Mouse (Mus musculus) adrenal gland, adult 8-10 months (tissue): ENCODE measurements around the gene Il2rb. TPM values are rescaled to one million over a fixed set of nuclear protein-coding genes. Genes with fewer than 3 reads are reported as not detected.

Experiments
- DNase-seq: peaks from one replicate; pipeline ENCODE4 v3.0.0; 2022
- total RNA-seq, 4 experiments: library from RNA; stranded (reverse); gene quantifications; 2 replicates each; pipeline ENCODE4 v1.2.4; 2022

Gene Il2rb
- total RNA-seq, 4 experiments from 2014 or later, result 1.2 to 2.7 (median 1.9) TPM

- no peak for DNase-seq
Measured at GRCm38 (mm10) chr15:78480991-78481390, 14.1 kb downstream of the Il2rb start.

- no peak for DNase-seq
Measured at GRCm38 (mm10) chr15:78480111-78480510, 15.0 kb downstream of the Il2rb start.

- no peak for DNase-seq
Measured at GRCm38 (mm10) chr15:78479470-78479869, 15.6 kb downstream of the Il2rb start.

- DNase-seq, result no peak
Measured at GRCm38 (mm10) chr15:78478073-78478472, 17.0 kb downstream of the Il2rb start.

GRCm38 (mm10) chr15:78476878-78477277 is 18.2 kb downstream of the Il2rb start:
- no peak for DNase-seq

- no peak for DNase-seq
Measured at GRCm38 (mm10) chr15:78475604-78476031, 19.5 kb downstream of the Il2rb start.

- no peak for DNase-seq
Measured at GRCm38 (mm10) chr15:78473442-78473841, 21.6 kb downstream of the Il2rb start.

GRCm38 (mm10) chr15:78471902-78472301 is 23.2 kb downstream of the Il2rb start:
- no peak for DNase-seq

GRCm38 (mm10) chr15:78470495-78471276 is 24.4 kb downstream of the Il2rb start:
- no peak for DNase-seq

- DNase-seq, result no peak
Measured at GRCm38 (mm10) chr15:78468379-78468937, 26.6 kb downstream of the Il2rb start, which contains the start of gene Tmprss6. Gene Tmprss6 (minus strand): TSS chr15:78468634.

- no peak for DNase-seq
Measured at GRCm38 (mm10) chr15:78467570-78467969, 27.5 kb downstream of the Il2rb start.

- no peak for DNase-seq
Measured at GRCm38 (mm10) chr15:78466809-78467208, 28.3 kb downstream of the Il2rb start.

- no peak for DNase-seq
Measured at GRCm38 (mm10) chr15:78462981-78463380, 32.1 kb downstream of the Il2rb start.

GRCm38 (mm10) chr15:78457193-78457592 is 37.9 kb downstream of the Il2rb start:
- DNase-seq, result no peak

GRCm38 (mm10) chr15:78456051-78456450 is 39.0 kb downstream of the Il2rb start:
- DNase-seq, result no peak

- no peak for DNase-seq
Measured at GRCm38 (mm10) chr15:78455168-78455567, 39.9 kb downstream of the Il2rb start.

- no peak for DNase-seq
Measured at GRCm38 (mm10) chr15:78452929-78453328, 42.1 kb downstream of the Il2rb start.

GRCm38 (mm10) chr15:78451201-78451600 is 43.9 kb downstream of the Il2rb start:
- DNase-seq, result no peak

GRCm38 (mm10) chr15:78450419-78450768 is 44.7 kb downstream of the Il2rb start:
- DNase-seq, result no peak

GRCm38 (mm10) chr15:78449694-78450418 is 45.2 kb downstream of the Il2rb start:
- DNase-seq, result peak; percentile 75

- no peak for DNase-seq
Measured at GRCm38 (mm10) chr15:78449131-78449530, 45.9 kb downstream of the Il2rb start.

GRCm38 (mm10) chr15:78447746-78448535 is 47.1 kb downstream of the Il2rb start:
- peak; percentile 90 for DNase-seq

- no peak for DNase-seq
Measured at GRCm38 (mm10) chr15:78447121-78447520, 48.0 kb downstream of the Il2rb start.
